16 mouse cellular contexts compared by ENCODE assay signal in genomic region chr2:52740596-52740995, GRCm38 (mm10). TPM values are rescaled to one million over a fixed set of nuclear protein-coding genes. Genes with fewer than 3 reads are reported as not detected.
DNase-seq lines count a peak whose midpoint lies in the region; ATAC-seq and TF ChIP-seq lines count a peak whose summit lies in the region.
"Had no signal": no experiment of that assay in that cellular context is flagged by ENCODE, and none has a peak within 500 bp of the region (broad histone marks: within the 10 kb centered on the region; RNA-seq: fewer than 3 reads in every experiment).

No protein-coding gene starts in this region.

- H3K4me2 ChIP-seq in heart, embryonic 13.5 days: peak overlapping the region; percentile 92
- peak overlapping the region; percentile 80 for H3K4me2 ChIP-seq in lung, embryonic 14.5 days
- 0 out of 2 replicates have a peak overlapping the region, but pooled peaks have one; percentile 21 for H3K4me2 ChIP-seq in embryonic facial prominence, embryonic 15.5 days (replicated peaks)
- peak overlapping the region; percentile 33; the same call in 1 of the 2 replicates for H3K4me2 ChIP-seq in liver, embryonic 15.5 days

- H3K36me3 ChIP-seq in heart, embryonic 13.5 days: peaks cover 5% of the 10 kb centered on the region
- H3K36me3 ChIP-seq in lung, embryonic 14.5 days (ENCODE audit: insufficient read depth): no peaks in the 10 kb centered on the region; the same call in 1 of the 2 replicates
- H3K36me3 ChIP-seq in embryonic facial prominence, embryonic 15.5 days: no peaks in the 10 kb centered on the region
- H3K36me3 ChIP-seq in liver, embryonic 15.5 days (replicated peaks): no peaks in the 10 kb centered on the region

- peaks cover 18% of the 10 kb centered on the region for H3K4me1 ChIP-seq in heart, embryonic 13.5 days
- no peaks in the 10 kb centered on the region for H3K4me1 ChIP-seq in lung, embryonic 14.5 days (ENCODE audit: insufficient read depth)
- H3K4me1 ChIP-seq in embryonic facial prominence, embryonic 15.5 days: peaks cover 11% of the 10 kb centered on the region
- peaks cover 23% of the 10 kb centered on the region for H3K4me1 ChIP-seq in liver, embryonic 15.5 days (replicated peaks)

- peak overlapping the region; percentile 91 for H3K4me3 ChIP-seq in heart, embryonic 13.5 days
- H3K4me3 ChIP-seq in lung, embryonic 14.5 days (ENCODE audit: low read depth, low read length): peak overlapping the region; percentile 80; the same call in 1 of the 2 replicates
- H3K4me3 ChIP-seq in embryonic facial prominence, embryonic 15.5 days (replicated peaks): no peak overlapping the region
- no peak overlapping the region for H3K4me3 ChIP-seq in liver, embryonic 15.5 days (replicated peaks)

- TF ChIP-seq CTCF in lung, embryonic 14.5 days (IDR thresholded peaks at IDR 0.05; ENCODE audit: low read depth): no peak

- intact Hi-C loops in heart, postnatal 10 days (cut with DNase I): loop anchor here (2.0 kb wide), 1 partner anchor 108 kb away; no protein-coding TSS in a partner anchor

- DNase-seq in heart, postnatal 10 days: no peak
- DNase-seq in lung, embryonic 14.5 days: no peak
- no peak for DNase-seq in lung, postnatal 4 days
- DNase-seq in gastrocnemius, postnatal 4 days (ENCODE audit: low spot score in 2 of 2): no peak
- DNase-seq: cerebellum, adult 9-10 months; gastrocnemius, postnatal 36 days; heart, postnatal 14 days; kidney, postnatal 10 days; left cerebral cortex, postnatal 4 days; lung, postnatal 10 days; thymus, postnatal 25 days had no signal

- H3K27ac ChIP-seq in heart, embryonic 13.5 days (replicated peaks): no peak overlapping the region
- H3K27ac ChIP-seq in lung, embryonic 14.5 days (ENCODE audit: low read depth): no peak overlapping the region
- H3K27ac ChIP-seq in embryonic facial prominence, embryonic 15.5 days (replicated peaks): no peak overlapping the region
- H3K27ac ChIP-seq in liver, embryonic 15.5 days (replicated peaks): no peak overlapping the region
- H3K27ac ChIP-seq: forebrain, embryonic 13.5 days had no signal

- 64% methylated on average over 4 of the region's 4 CpGs for WGBS in heart, embryonic 13.5 days
- WGBS in lung, embryonic 14.5 days: 77% methylated on average over 4 of the region's 4 CpGs
- WGBS in embryonic facial prominence, embryonic 15.5 days: 71% methylated on average over 4 of the region's 4 CpGs
- WGBS in liver, embryonic 15.5 days (ENCODE audit: insufficient replicate concordance): 57% methylated on average over 4 of the region's 4 CpGs

- no peaks in the 10 kb centered on the region for H3K27me3 ChIP-seq in heart, embryonic 13.5 days (replicated peaks)
- no peaks in the 10 kb centered on the region for H3K27me3 ChIP-seq in lung, embryonic 14.5 days (ENCODE audit: insufficient read depth, low read length)
- H3K27me3 ChIP-seq in embryonic facial prominence, embryonic 15.5 days: no peaks in the 10 kb centered on the region
- no peaks in the 10 kb centered on the region for H3K27me3 ChIP-seq in liver, embryonic 15.5 days
- H3K27me3 ChIP-seq: forebrain, embryonic 13.5 days had no signal

- H3K9ac ChIP-seq in heart, embryonic 13.5 days: 0 out of 2 replicates have a peak overlapping the region, but pooled peaks have one; percentile 24
- no peak overlapping the region for H3K9ac ChIP-seq in lung, embryonic 14.5 days
- no peak overlapping the region for H3K9ac ChIP-seq in embryonic facial prominence, embryonic 15.5 days
- no peak overlapping the region for H3K9ac ChIP-seq in liver, embryonic 15.5 days

- H3K9me3 ChIP-seq in heart, embryonic 13.5 days: no peaks in the 10 kb centered on the region
- H3K9me3 ChIP-seq in lung, embryonic 14.5 days (ENCODE audit: low read depth, low read length): no peaks in the 10 kb centered on the region
- no peaks in the 10 kb centered on the region for H3K9me3 ChIP-seq in embryonic facial prominence, embryonic 15.5 days (replicated peaks)
- H3K9me3 ChIP-seq in liver, embryonic 15.5 days (replicated peaks): no peaks in the 10 kb centered on the region
- H3K9me3 ChIP-seq: forebrain, embryonic 13.5 days had no signal

- ATAC-seq in heart, embryonic 13.5 days (ENCODE audit: extremely low read depth, insufficient number of reproducible peaks, low FRiP score, low TSS enrichment): no peak
- ATAC-seq in lung, embryonic 14.5 days (ENCODE audit: insufficient read depth): no peak
- no peak for ATAC-seq in embryonic facial prominence, embryonic 15.5 days (ENCODE audit: insufficient number of reproducible peaks, low FRiP score, low TSS enrichment, low read depth)
- no peak for ATAC-seq in liver, embryonic 15.5 days (ENCODE audit: insufficient read depth)
- no peak for ATAC-seq in megakaryocyte-erythroid progenitor cell, adult 5-6 weeks (replicated peaks; ENCODE audit: low FRiP score, low TSS enrichment, poor library complexity, severe bottlenecking)
- ATAC-seq: forebrain, embryonic 13.5 days had no signal

RNA-seq across cellular contexts. Expression of gene Stam2, which starts 1.5 kb away (rescaled TPM):
- polyA plus RNA-seq in heart, embryonic 13.5 days (2015; fragmentation: Nextera tagmentation; extraction: Ambion mirVana): 24.9 and 26.3 TPM in 2 replicates
- 10 to 100 TPM; 27.5 to 31.6 TPM for total RNA-seq in heart, postnatal 10 days (2021)
- 37.1 and 38.2 TPM in 2 replicates for polyA plus RNA-seq in lung, embryonic 14.5 days (2014; fragmentation: Nextera tagmentation; extraction: Ambion mirVana)
- polyA plus RNA-seq in embryonic facial prominence, embryonic 15.5 days (2015; fragmentation: Nextera tagmentation; extraction: Ambion mirVana): 32.3 and 32.8 TPM in 2 replicates
- 8.3 and 9.0 TPM in 2 replicates for polyA plus RNA-seq in liver, embryonic 15.5 days (2015; fragmentation: Nextera tagmentation; extraction: Ambion mirVana)
- 10 to 100 TPM; 35.1 to 39.2 TPM for total RNA-seq in gastrocnemius, postnatal 4 days (2021)
- total RNA-seq in megakaryocyte-erythroid progenitor cell, adult 5-6 weeks (2014; fragmentation: Nextera tagmentation): 9.7 and 11.5 TPM in 2 replicates
- 13.1 and 19.5 TPM in 2 replicates for total RNA-seq in megakaryocyte-erythroid progenitor cell, adult 5-6 weeks (2017)

Comparison
In these comparisons a context has a peak if more than half of its experiments do, and no peak if none do; other contexts are left out.
1. H3K4me2 ChIP-seq: peak in every context shown above with its lines; median percentile 92 in heart, embryonic 13.5 days; 80 in lung, embryonic 14.5 days; 33 in liver, embryonic 15.5 days; 21 in embryonic facial prominence, embryonic 15.5 days.
2. H3K4me3 ChIP-seq: peak in heart, embryonic 13.5 days (single experiment) and lung, embryonic 14.5 days (single experiment); none in embryonic facial prominence, embryonic 15.5 days (single experiment) and liver, embryonic 15.5 days (single experiment).